Mouse (Mus musculus): ENCODE data around the gene Shbg. TPM values are rescaled to one million over a fixed set of nuclear protein-coding genes. Genes with fewer than 3 reads are reported as not detected.

Shbg gene
- polyA plus RNA-seq, 1 experiment from 2014 or later = 0.72 TPM

MicroRNAs encoded within 50 kb of the gene (microRNA counts, 519-probe panel; counts per million panel counts)
- microRNA mmu-miR-1934 (35.7 counts per million), microRNA mmu-miR-467f (2,457 counts per million, percentile 60 among the panel's probes with 10 or more counts)

Small RNA genes within 50 kb of the gene (microRNA-seq; reads per million reads assigned to microRNA genes)
- gene Mir1934 (4.3 reads per million, percentile 12 among the genes with 10 or more reads in this experiment), gene Mir467f (not detected)

Other genes with a start within 250 kb of the Shbg start
- 33.4 and 35.5 TPM in 2 replicates for gene Chd3, start 248.5 kb downstream of the Shbg start, polyA plus RNA-seq (2015; fragmentation: Nextera tagmentation; extraction: Ambion mirVana)
- 168 and 170 TPM in 2 replicates for gene Naa38, start 222.4 kb downstream of the Shbg start, polyA plus RNA-seq (2015; fragmentation: Nextera tagmentation; extraction: Ambion mirVana)
- 22.6 and 24.0 TPM in 2 replicates for gene Cyb5d1, start 222.3 kb downstream of the Shbg start, polyA plus RNA-seq (2015; fragmentation: Nextera tagmentation; extraction: Ambion mirVana)
- gene Tmem88, start 219.7 kb downstream of the Shbg start, polyA plus RNA-seq (2015; fragmentation: Nextera tagmentation; extraction: Ambion mirVana) = 30.8 and 31.0 TPM in 2 replicates
- gene Kdm6b, start 204.2 kb downstream of the Shbg start, polyA plus RNA-seq (2015; fragmentation: Nextera tagmentation; extraction: Ambion mirVana) = 17.6 and 18.8 TPM in 2 replicates
- 0.93 and 1.0 TPM in 2 replicates for gene Dnah2, start 68.8 kb downstream of the Shbg start, polyA plus RNA-seq (2015; fragmentation: Nextera tagmentation; extraction: Ambion mirVana)
- 6.3 and 6.8 TPM in 2 replicates for gene Efnb3, start 57.7 kb downstream of the Shbg start, polyA plus RNA-seq (2015; fragmentation: Nextera tagmentation; extraction: Ambion mirVana)
- 24.5 and 26.6 TPM in 2 replicates for gene Wrap53, start 37.6 kb downstream of the Shbg start, polyA plus RNA-seq (2015; fragmentation: Nextera tagmentation; extraction: Ambion mirVana)
- gene Trp53, start 37.5 kb downstream of the Shbg start, polyA plus RNA-seq (2015; fragmentation: Nextera tagmentation; extraction: Ambion mirVana) = 132 and 148 TPM in 2 replicates
- 6.6 and 6.8 TPM in 2 replicates for gene Atp1b2, start 12.0 kb downstream of the Shbg start, polyA plus RNA-seq (2015; fragmentation: Nextera tagmentation; extraction: Ambion mirVana)
- gene Sat2, start 4.1 kb upstream of the Shbg start, polyA plus RNA-seq (2015; fragmentation: Nextera tagmentation; extraction: Ambion mirVana) = 15.4 and 18.1 TPM in 2 replicates
- gene Fxr2, start 15.1 kb upstream of the Shbg start, polyA plus RNA-seq (2015; fragmentation: Nextera tagmentation; extraction: Ambion mirVana) = 12.1 and 12.6 TPM in 2 replicates
- not detected in 2 replicates for gene Sox15, start 37.4 kb upstream of the Shbg start, polyA plus RNA-seq (2015; fragmentation: Nextera tagmentation; extraction: Ambion mirVana)
- 68.3 and 69.9 TPM in 2 replicates for gene Mpdu1, start 44.7 kb upstream of the Shbg start, polyA plus RNA-seq (2015; fragmentation: Nextera tagmentation; extraction: Ambion mirVana)
- gene Cd68, start 48.2 kb upstream of the Shbg start, polyA plus RNA-seq (2015; fragmentation: Nextera tagmentation; extraction: Ambion mirVana) = 14.0 and 14.7 TPM in 2 replicates
- 524 and 563 TPM in 2 replicates for gene Eif4a1, start 54.5 kb upstream of the Shbg start, polyA plus RNA-seq (2015; fragmentation: Nextera tagmentation; extraction: Ambion mirVana)
- gene Senp3, start 64.2 kb upstream of the Shbg start, polyA plus RNA-seq (2015; fragmentation: Nextera tagmentation; extraction: Ambion mirVana) = 51.8 and 60.3 TPM in 2 replicates
- gene Tnfsf13, start 67.9 kb upstream of the Shbg start, polyA plus RNA-seq (2015; fragmentation: Nextera tagmentation; extraction: Ambion mirVana) = 0.44 and 0.57 TPM in 2 replicates
- 6.0 and 6.3 TPM in 2 replicates for gene Tnfsf12, start 77.9 kb upstream of the Shbg start, polyA plus RNA-seq (2015; fragmentation: Nextera tagmentation; extraction: Ambion mirVana)
- gene Tnfsfm13, start 78.2 kb upstream of the Shbg start, polyA plus RNA-seq (2015; fragmentation: Nextera tagmentation; extraction: Ambion mirVana) = 3.0 and 3.3 TPM in 2 replicates
- gene Polr2a, start 140.7 kb upstream of the Shbg start, polyA plus RNA-seq (2015; fragmentation: Nextera tagmentation; extraction: Ambion mirVana) = 14.8 and 16.8 TPM in 2 replicates
- 0.13 and 0.16 TPM in 2 replicates for gene Slc35g3, start 144.1 kb upstream of the Shbg start, polyA plus RNA-seq (2015; fragmentation: Nextera tagmentation; extraction: Ambion mirVana)
- gene Zbtb4, start 148.0 kb upstream of the Shbg start, polyA plus RNA-seq (2015; fragmentation: Nextera tagmentation; extraction: Ambion mirVana) = 2.3 and 2.4 TPM in 2 replicates
- gene Chrnb1, start 178.0 kb upstream of the Shbg start, polyA plus RNA-seq (2015; fragmentation: Nextera tagmentation; extraction: Ambion mirVana) = 3.9 and 4.7 TPM in 2 replicates
- 1.3 and 1.4 TPM in 2 replicates for gene Fgf11, start 184.0 kb upstream of the Shbg start, polyA plus RNA-seq (2015; fragmentation: Nextera tagmentation; extraction: Ambion mirVana)
- 34.6 and 42.7 TPM in 2 replicates for gene Tmem102, start 187.7 kb upstream of the Shbg start, polyA plus RNA-seq (2015; fragmentation: Nextera tagmentation; extraction: Ambion mirVana)
- not detected in 2 replicates for gene Gm39566, start 197.4 kb upstream of the Shbg start, polyA plus RNA-seq (2015; fragmentation: Nextera tagmentation; extraction: Ambion mirVana)
- gene Spem2, start 200.6 kb upstream of the Shbg start, polyA plus RNA-seq (2015; fragmentation: Nextera tagmentation; extraction: Ambion mirVana) = not detected in 2 replicates
- gene Spem1, start 204.3 kb upstream of the Shbg start, polyA plus RNA-seq (2015; fragmentation: Nextera tagmentation; extraction: Ambion mirVana) = 0.22 TPM in 1 of 2 replicates, not detected in the other
- 3.4 and 4.1 TPM in 2 replicates for gene Nlgn2, start 219.9 kb upstream of the Shbg start, polyA plus RNA-seq (2015; fragmentation: Nextera tagmentation; extraction: Ambion mirVana)
- 470 and 476 TPM in 2 replicates for gene Tmem256, start 220.6 kb upstream of the Shbg start, polyA plus RNA-seq (2015; fragmentation: Nextera tagmentation; extraction: Ambion mirVana)
- 73.0 and 75.2 TPM in 2 replicates for gene Plscr3, start 228.5 kb upstream of the Shbg start, polyA plus RNA-seq (2015; fragmentation: Nextera tagmentation; extraction: Ambion mirVana)
- 20.5 and 23.5 TPM in 2 replicates for gene Tnk1, start 240.8 kb upstream of the Shbg start, polyA plus RNA-seq (2015; fragmentation: Nextera tagmentation; extraction: Ambion mirVana)

Data from intestine, embryonic 16.5 days (tissue).